Mouse (Mus musculus): ENCODE data around the gene Pidd1.

The Pidd1 gene

GRCm38 (mm10) chr7:141472226-141472625, 28.4 kb upstream of the Pidd1 start:
- no peak for DNase-seq

DNA sequence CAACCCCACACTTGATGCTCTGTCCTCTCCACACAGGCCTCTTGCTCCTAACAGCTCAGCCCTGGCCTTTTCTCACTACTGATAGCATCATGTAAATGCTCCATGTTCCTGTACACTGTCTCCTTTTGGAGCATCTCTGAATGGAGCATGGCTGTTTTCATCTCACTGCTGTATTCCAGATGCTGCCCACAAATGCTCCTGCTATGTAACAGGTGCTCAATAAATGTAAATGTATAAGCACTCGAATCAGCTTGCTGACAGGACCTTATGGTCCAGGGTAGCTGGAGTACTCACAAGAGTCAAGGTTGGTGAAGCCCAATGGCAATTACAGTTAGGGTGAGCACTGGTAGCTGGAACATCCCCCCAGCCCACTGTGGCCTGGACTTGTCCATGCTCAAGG, 27.4 kb upstream of the Pidd1 start:
- DNase-seq, result no peak

GRCm38 (mm10) chr7:141470637-141470944, 26.8 kb upstream of the Pidd1 start:
- DNase-seq, result no peak

DNA sequence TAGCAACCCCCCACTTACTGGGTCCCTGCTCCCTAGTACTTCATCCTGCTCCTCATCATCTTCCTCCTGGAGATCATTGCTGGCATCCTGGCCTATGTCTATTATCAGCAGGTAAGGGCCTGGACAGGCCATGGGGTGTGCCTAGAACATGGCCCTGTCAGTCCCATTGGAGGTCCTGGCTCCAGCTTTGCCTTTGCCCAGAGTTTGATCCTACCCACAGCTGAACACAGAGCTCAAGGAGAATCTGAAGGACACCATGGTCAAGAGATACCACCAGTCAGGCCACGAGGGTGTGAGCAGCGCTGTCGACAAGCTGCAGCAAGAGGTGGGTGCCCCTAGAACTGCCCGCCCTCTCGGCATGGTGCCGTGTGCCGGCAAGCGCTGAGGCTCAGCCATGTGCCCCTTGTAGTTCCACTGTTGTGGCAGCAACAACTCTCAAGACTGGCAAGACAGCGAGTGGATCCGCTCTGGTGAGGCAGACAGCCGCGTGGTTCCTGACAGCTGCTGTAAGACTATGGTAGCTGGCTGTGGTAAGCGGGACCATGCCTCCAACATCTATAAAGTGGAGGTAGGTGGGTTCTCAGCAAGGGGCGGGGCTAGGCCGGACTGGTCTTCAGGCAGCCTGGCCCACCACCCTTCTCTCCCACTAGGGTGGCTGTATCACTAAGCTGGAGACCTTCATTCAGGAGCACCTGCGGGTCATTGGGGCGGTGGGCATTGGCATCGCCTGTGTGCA, 26.2 kb upstream of the Pidd1 start:
- no peak for DNase-seq

GRCm38 (mm10) chr7:141469352-141469751, 25.5 kb upstream of the Pidd1 start:
- DNase-seq, result peak in 1 of 2 experiments; percentile 39

DNA sequence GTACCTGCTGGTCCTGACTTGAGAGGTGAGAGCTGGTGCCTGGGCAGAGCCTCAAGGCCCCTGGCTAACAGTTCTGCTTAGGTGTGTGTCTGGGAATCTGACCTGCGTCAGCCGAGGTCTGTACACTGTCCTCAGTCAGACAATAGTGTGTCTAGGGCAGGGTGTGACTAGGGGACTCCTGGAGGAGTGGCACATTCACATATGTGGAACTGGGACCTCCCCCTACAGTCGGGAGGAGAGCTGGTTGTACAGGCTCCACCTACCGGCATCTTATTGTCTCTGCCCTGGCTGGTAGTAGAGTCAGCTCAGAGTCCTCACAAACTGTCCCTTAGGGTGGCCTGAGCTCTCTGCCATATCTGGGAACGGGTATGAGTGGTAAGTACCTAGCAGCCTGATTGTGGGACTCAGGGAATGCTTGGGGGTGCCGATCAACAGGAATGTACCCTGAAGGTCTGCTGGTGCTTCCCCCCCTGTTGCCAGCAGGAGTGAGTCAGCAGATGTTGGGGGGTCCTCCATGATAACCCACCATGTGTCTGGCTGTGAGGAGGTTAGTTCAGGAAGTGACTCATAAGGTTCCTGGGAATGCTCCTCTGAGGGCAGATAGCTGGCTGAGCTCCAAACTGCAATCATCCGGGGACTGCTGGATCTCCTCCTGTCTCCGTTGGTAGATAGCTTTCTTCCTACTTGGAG, 24.8 kb upstream of the Pidd1 start:
- DNase-seq, result peak; percentile 72 to 85

DNA sequence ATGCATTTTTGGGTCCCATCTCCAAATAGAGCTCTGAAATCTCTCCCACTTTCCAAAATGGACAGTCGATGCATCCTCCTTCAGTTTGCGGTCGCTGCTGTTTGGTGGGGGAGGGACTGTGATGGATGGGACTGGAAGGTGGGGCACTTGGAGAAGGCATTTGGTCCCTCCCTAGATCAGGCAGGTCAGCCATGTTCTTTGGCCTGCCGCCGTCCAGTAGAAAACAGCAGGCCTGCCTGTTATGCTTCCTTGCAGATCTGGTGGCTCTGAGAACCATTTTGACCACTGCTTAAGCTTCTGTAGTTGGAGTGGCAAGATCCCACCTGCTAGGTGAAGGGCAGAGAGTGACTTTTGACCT, 24.3 kb upstream of the Pidd1 start:
- peak; percentile 63 to 73 for DNase-seq

GRCm38 (mm10) chr7:141467230-141468030, 23.6 kb upstream of the Pidd1 start, which contains the start of gene Cd151:
Gene Cd151 (plus strand): TSS chr7:141467392.
- peak; percentile 93 to 96 for DNase-seq

DNA sequence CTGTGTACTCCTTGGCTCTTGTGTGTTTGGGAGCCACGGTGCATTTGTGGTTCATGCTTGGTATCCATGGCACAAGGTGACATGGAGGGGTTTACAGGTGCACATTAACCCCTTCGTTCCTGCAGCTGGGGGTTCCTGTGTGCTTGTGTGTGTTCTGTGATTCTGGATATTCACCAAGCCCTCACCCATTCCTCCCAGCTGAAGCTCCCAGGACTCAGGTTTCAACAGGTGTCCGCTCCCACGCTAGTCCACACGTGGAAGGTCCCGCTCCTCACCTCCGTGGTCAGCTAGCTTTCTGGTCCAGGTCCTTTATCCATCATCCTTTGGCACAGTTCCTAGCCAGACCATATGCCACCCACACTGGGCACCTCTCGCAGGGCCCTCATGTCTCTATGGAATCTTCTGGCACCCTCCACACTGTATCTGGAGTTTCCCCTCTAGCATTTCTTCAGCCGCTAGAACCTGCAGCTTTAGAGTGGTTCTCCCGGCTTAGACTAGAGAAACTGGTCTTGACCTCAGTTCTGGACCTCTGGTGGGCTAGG, 22.9 kb upstream of the Pidd1 start:
- DNase-seq, result no peak

GRCm38 (mm10) chr7:141466045-141466394, 22.2 kb upstream of the Pidd1 start:
- DNase-seq, result peak in 1 of 2 experiments; percentile 24

DNA sequence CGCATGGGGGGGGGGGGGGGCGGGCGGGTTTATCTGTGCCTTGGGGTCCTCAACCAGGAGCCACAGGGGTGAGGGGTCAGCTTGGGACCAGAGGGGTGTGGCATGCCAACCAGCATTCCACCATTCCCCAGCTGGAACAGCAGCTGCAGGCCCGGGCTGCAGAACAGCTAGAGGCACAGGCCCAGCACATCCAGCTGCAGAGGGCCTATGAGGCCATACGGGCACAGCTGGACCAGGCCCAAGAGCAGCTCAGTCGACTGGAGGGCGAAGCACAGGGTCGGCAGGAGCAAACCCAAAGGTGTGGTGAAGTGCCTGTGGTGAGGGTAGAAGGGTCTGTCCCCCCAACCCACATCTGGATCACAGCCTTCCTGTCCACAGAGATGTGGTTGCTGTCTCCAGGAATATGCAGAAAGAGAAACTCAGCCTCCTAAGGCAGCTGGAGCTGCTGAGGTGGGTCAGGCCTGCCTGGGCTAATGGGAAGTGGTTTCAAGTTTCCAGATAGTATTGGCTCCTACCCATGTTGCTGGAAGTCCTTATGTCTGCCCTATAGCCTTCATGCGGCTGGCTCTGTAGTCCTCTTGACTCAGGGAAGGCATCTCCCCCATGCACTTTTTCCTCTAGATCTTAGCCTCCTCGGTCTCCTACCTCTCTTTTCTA, 21.7 kb upstream of the Pidd1 start:
- DNase-seq, result peak in 1 of 2 experiments; percentile 45

DNA sequence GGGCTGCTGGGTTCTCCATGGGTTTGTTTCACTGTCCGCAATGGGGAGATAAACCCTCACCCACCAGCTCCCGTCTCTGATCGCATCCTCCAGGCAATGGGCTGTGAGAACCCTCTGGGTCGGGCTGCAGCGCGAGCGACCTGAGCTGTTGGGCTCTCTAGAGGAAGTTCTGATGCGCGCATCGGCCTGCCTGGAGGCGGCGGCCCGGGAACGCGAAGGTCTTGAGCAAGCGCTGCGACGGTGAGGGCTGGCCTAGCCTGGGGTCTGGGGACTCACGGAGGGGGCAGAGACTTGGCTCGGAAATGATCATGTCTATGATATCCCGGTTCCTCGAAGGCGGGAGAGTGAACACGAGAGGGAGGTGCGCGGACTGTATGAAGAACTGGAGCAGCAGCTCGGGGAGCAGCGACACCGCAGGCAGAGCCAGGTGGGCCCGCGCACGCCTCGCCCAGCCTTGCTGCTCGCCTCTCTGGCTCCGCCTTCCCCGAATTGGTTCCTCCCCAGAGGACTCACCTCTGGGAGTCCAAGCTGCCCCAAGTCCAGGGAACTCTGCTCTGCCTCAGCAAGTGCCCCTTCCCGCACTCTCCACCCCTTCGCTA, 20.9 kb upstream of the Pidd1 start:
- peak; percentile 71 to 83 for DNase-seq

GRCm38 (mm10) chr7:141463824-141464602, 20.2 kb upstream of the Pidd1 start:
- peak; percentile 65 to 76 for DNase-seq

DNA sequence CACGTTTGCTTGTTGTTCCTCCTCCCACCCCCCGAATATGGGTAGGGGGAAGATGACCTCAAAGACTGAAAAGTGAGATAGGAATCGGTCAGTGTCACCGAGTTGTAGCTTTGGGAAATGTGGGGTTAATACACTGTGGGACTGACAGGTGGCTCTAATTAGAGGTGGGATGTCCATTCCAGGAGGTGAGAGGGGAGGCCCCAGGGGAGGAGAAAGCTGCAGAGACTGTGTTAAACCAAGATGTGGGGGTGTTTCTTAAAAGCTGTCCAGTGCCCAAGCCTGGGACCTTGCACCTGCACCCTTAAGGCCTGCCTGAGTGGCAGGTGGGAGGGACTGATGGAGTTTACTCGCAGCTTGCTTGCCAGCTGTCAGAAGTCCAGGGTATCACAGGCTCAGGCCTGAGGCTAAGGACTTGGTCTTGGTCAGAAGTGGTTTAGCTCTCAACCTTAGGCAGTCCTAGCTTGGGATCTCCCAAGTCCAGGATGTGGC, 18.6 kb upstream of the Pidd1 start:
- peak; percentile 53 to 69 for DNase-seq

DNA sequence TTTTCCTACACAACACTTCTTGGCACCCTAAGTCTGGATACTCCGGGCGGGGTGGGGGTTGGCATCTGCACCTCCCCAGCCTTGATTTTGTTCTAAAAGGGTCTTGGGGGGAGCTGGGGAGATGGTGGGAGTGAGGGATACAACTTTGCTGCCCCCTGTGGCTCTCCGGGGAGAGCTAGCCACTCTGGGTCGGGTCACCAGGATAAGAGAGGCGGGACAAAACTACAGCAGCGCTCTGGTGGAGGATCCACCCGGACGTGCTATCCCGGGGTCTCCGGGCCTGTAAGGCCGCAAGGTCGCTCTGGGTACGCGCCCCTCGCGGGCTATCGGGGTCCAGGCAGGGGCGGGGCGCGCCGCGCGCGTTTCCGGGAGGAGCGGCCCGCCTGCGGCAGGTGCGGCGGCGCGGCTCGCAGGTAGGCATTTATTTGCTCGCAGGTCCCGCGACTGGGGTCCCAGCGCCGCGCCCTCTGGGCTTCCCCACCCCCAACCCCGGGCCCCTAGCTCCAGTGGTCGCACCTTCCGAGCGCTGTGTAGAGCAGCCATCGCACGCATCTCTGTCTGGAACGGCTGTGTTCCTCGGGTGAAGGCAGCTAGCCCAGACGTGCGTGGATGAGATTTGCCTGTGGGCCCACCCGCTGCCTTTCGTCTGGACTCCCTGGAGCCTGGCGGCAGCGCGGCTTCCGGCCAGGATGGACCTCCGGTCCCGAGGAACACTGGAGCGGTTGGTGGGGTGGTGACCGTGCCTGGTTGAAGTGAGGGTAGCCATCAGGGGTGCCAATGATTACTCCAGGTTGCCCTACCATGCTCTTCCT, 17.9 kb upstream of the Pidd1 start:
- peak; percentile 61 to 71 for DNase-seq

DNA sequence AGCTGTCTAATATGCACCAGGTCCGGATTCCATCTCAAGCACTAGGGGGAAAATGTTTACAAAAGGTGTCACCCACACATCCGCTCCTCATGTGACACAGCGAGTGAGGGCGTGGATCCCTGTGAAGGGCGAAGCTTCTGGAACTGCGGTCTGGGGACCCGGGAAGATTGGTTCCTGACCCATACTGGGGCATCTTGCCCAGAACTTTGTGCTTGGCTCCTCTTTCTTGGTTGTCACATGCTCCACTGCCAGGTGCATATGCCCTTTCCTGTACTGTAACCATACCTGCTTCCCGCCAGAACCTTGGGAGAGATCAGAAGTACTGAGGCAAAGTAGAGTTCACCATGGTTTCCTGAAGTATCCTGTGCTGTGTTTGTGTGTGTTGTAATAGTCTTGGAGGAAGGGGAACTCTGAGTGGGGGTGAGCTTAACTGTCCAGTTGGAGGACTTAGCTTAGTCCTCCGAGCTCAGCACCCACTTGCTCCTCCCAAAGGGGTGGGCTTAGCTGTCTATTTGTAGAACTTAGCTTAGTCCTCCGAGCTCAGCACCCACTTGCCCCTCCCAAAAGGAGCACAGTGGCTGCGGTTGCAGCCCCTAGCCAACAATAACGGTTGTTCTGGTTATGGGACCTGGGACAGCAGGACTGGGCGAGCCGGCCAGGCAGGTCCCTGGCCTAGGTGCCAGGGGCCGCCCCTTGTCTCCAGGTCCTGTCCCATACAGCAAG, 16.7 kb upstream of the Pidd1 start, which contains the start of gene Cracr2b:
Gene Cracr2b, plus strand, starts transcription at position 704 of the 723 bp plus-strand sequence.
- no peak for DNase-seq

DNA sequence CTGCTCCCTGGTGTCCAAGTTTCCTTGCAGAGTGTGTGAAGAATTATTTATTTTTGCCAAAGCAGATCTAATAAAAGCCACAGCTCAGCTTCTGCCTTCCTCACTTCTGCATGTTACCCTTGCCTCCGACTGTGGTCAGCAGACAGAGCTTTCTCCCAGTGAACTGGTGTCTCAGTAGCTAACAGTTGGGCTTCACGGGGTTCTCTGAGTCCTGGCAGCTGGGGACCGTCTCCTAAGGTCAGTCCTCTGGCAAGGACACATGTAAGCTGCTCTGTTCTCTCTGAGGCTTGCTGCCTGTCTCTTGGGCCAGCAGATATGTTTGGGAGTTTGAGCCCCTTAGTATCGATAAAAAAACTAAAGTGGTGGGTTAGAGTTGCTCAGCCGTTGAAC, 16.2 kb upstream of the Pidd1 start:
- DNase-seq, result peak; percentile 52 to 60

GRCm38 (mm10) chr7:141459301-141459711, 15.5 kb upstream of the Pidd1 start:
- DNase-seq, result no peak

GRCm38 (mm10) chr7:141458661-141459060, 14.8 kb upstream of the Pidd1 start:
- no peak for DNase-seq

Data from kidney, postnatal 4 days (tissue).